Mouse (Mus musculus) CH12.LX (cell line): Measurements from ENCODE around the gene Gm11096. TPM values are rescaled to one million over a fixed set of nuclear protein-coding genes. Genes with fewer than 3 reads are reported as not detected.

ENCODE experiments used
- DNase-seq: peaks from one replicate; pipeline ENCODE4 v3.0.0-alpha.2; 2013; ENCODE audit errors: extremely low read depth
- H3K27ac ChIP-seq: 2 replicates; pipeline ENCODE4 v1.5.1; 2012; ENCODE audit warnings: low read depth, mild to moderate bottlenecking, control low read depth, moderate library complexity; ENCODE audit not compliant: insufficient read depth
- H3K27me3 ChIP-seq: replicated peaks from 2 replicates; pipeline ENCODE3; 2012; ENCODE audit warnings: inconsistent platforms
- H3K36me3 ChIP-seq, 2 experiments: replicated peaks in 1 of 2; 2 replicates each; pipeline versions ENCODE3 to v1.6.1; 2012; ENCODE audit warnings: inconsistent platforms in 1 of 2, low read length in 1 of 2, mild to moderate bottlenecking in 1 of 2, mixed read lengths in 1 of 2, moderate library complexity in 1 of 2; ENCODE audit not compliant: control insufficient read depth in 1 of 2, insufficient read depth in 1 of 2
- H3K4me1 ChIP-seq, 2 experiments: 2 replicates each; pipeline ENCODE4 v1.6.1; 2012; ENCODE audit warnings: inconsistent platforms in 1 of 2, moderate library complexity in 1 of 2; ENCODE audit not compliant: insufficient read depth in 2 of 2, control insufficient read depth in 1 of 2
- H3K4me2 ChIP-seq: 2 replicates; pipeline ENCODE4 v1.6.1; 2012; ENCODE audit warnings: low read depth, mild to moderate bottlenecking, control low read depth; ENCODE audit not compliant: poor library complexity, insufficient read depth, severe bottlenecking
- H3K4me3 ChIP-seq, 3 experiments: fragments of 150-350 bp in 1 of 3; sonication (generic) in 1 of 3; replicated peaks in 1 of 3; 2 replicates each; pipeline versions ENCODE3 to v1.5.1; 2011 to 2012; ENCODE audit warnings: low read depth in 2 of 3, low read length in 2 of 3, mild to moderate bottlenecking in 2 of 3, moderate library complexity in 2 of 3, control low read depth in 1 of 3, improper control_type of control experiment in 1 of 3, inconsistent platforms in 1 of 3, mixed read lengths in 1 of 3; ENCODE audit not compliant: poor library complexity in 1 of 3
- H3K79me2 ChIP-seq: replicated peaks from 2 replicates; pipeline ENCODE4 v1.6.1; 2012; ENCODE audit warnings: mild to moderate bottlenecking, moderate library complexity; ENCODE audit not compliant: control insufficient read depth, poor library complexity, insufficient read depth, severe bottlenecking; ENCODE audit errors: extremely low read depth
- H3K9ac ChIP-seq: 2 replicates; pipeline ENCODE4 v1.6.1; 2012; ENCODE audit warnings: low read depth, mild to moderate bottlenecking, control low read depth, moderate library complexity; ENCODE audit not compliant: insufficient read depth
- H3K9me3 ChIP-seq: replicated peaks from 2 replicates; pipeline ENCODE3; 2012; ENCODE audit warnings: low read length, inconsistent platforms, mixed read lengths
- CTCF ChIP-seq, 2 experiments: IDR thresholded peaks in 1 of 2; conservative IDR thresholded peaks in 1 of 2; 2 replicates each; pipeline ENCODE4 v1.5.1; 2011 to 2012; ENCODE audit warnings: low read depth in 2 of 2, low read length in 2 of 2, improper control_type of control experiment in 1 of 2, inconsistent platforms in 1 of 2, mild to moderate bottlenecking in 1 of 2, moderate library complexity in 1 of 2
- ELF1 ChIP-seq: IDR thresholded peaks from 2 replicates; pipeline ENCODE4 v1.6.1; 2014; ENCODE audit warnings: low read depth, mild to moderate bottlenecking, inconsistent platforms, low read length, improper control_type of control experiment
- EP300 ChIP-seq: IDR thresholded peaks from 2 replicates; pipeline ENCODE4 v1.6.1; 2011; ENCODE audit warnings: low read length, improper control_type of control experiment
- GABPA ChIP-seq: IDR thresholded peaks from 2 replicates; pipeline ENCODE4 v1.6.1; 2012; ENCODE audit warnings: low read depth, low read length, improper control_type of control experiment, inconsistent platforms; ENCODE audit not compliant: insufficient replicate concordance
- IRF4 ChIP-seq: IDR thresholded peaks from 2 replicates; pipeline ENCODE4 v1.6.1; 2014; ENCODE audit warnings: low read depth, mild to moderate bottlenecking, inconsistent platforms, low read length, improper control_type of control experiment
- JUND ChIP-seq: conservative IDR thresholded peaks from 2 replicates; pipeline ENCODE4 v1.6.1; 2011; ENCODE audit warnings: low read depth, low read length, improper control_type of control experiment
- MAX ChIP-seq: IDR thresholded peaks from 2 replicates; pipeline ENCODE4 v1.6.1; 2011; ENCODE audit warnings: low read length, improper control_type of control experiment
- MAZ ChIP-seq: IDR thresholded peaks from 2 replicates; pipeline ENCODE4 v1.6.1; 2012; ENCODE audit warnings: low read depth, mild to moderate bottlenecking, inconsistent platforms, low read length, improper control_type of control experiment, moderate library complexity
- MEF2A ChIP-seq: IDR thresholded peaks from 2 replicates; pipeline ENCODE4 v1.6.1; 2014; ENCODE audit warnings: low read depth, mild to moderate bottlenecking, inconsistent platforms, low read length, improper control_type of control experiment, borderline replicate concordance
- NRF1 ChIP-seq: IDR thresholded peaks from 2 replicates; pipeline ENCODE4 v1.6.1; 2014; ENCODE audit warnings: low read depth, mild to moderate bottlenecking, inconsistent platforms, low read length, improper control_type of control experiment, moderate library complexity
- PAX5 ChIP-seq: IDR thresholded peaks from 2 replicates; pipeline ENCODE4 v1.6.1; 2012; ENCODE audit warnings: low read length, inconsistent platforms, mixed read lengths
- POLR2A ChIP-seq: IDR thresholded peaks from 2 replicates; pipeline ENCODE4 v1.6.1; 2011; ENCODE audit warnings: low read depth, mild to moderate bottlenecking, improper control_type of control experiment, low read length
- RAD21 ChIP-seq: IDR thresholded peaks from 2 replicates; pipeline ENCODE4 v1.6.1; 2011; ENCODE audit warnings: low read depth, mild to moderate bottlenecking, low read length, improper control_type of control experiment, moderate library complexity
- RCOR1 ChIP-seq: conservative IDR thresholded peaks from 2 replicates; pipeline ENCODE4 v1.6.1; 2012; ENCODE audit warnings: low read depth, mild to moderate bottlenecking, inconsistent platforms, low read length, improper control_type of control experiment
- USF1 ChIP-seq: IDR thresholded peaks from 2 replicates; pipeline ENCODE4 v1.6.1; 2014; ENCODE audit warnings: low read depth, mild to moderate bottlenecking, inconsistent platforms, low read length, improper control_type of control experiment
- ZKSCAN1 ChIP-seq: IDR thresholded peaks from 2 replicates; pipeline ENCODE4 v1.6.1; 2012; ENCODE audit warnings: low read depth, inconsistent platforms, low read length, improper control_type of control experiment, borderline replicate concordance
- ZMIZ1 ChIP-seq: IDR thresholded peaks from 2 replicates; pipeline ENCODE4 v1.6.1; 2012; ENCODE audit warnings: low read depth, mild to moderate bottlenecking, inconsistent platforms, low read length, improper control_type of control experiment
- dilution Hi-C: fragments of 300-500 bp; cut with MboI; formaldehyde crosslinking; loops from 2 replicates; pipeline ENCODE4 v1.14.3; 2020; ENCODE audit warnings: low sequenced_read_pairs; ENCODE audit not compliant: extremely low pct_unique_long_range_greater_than_20kb, extremely low pct_ligation_motif_present
- in situ Hi-C: fragments of 300-500 bp; cut with MboI; formaldehyde crosslinking; loops from 3 replicates; pipeline ENCODE4 v1.14.3; 2019; ENCODE audit warnings: low sequenced_read_pairs, low pct_ligation_motif_present, low pct_unique_long_range_greater_than_20kb, mixed read lengths
- polyA plus RNA-seq: library from polyadenylated mRNA; unstranded; fragments of >175 nt; gene quantifications from 2 replicates; pipeline ENCODE4 v1.2.1, GENCODE M21; 2012; ENCODE audit warnings: low read depth; ENCODE audit not compliant: insufficient read length
- total RNA-seq, 2 experiments: library from RNA; depleted of rRNA; stranded (reverse); fragments of 300-350 nt in 1 of 2; fragments of >200 nt in 1 of 2; gene quantifications; 2 replicates each; pipeline ENCODE4 v1.2.3; 2012 to 2014

Gm11096 gene
- total and polyA plus RNA-seq, 3 experiments: not detected

- H3K9ac ChIP-seq: no peak overlapping the region
- TF ChIP-seq GABPA (no peak), ZKSCAN1 (no peak), MAX (no peak), PAX5 (no peak), ELF1 (no peak), IRF4 (no peak), POLR2A (no peak), JUND (no peak), USF1 (no peak), CTCF (conservative IDR thresholded peaks at IDR 0.05 in 1 of 2, IDR thresholded peaks at IDR 0.05 in 1 of 2; ENCODE audit: low read depth in 2 of 2, low read length in 2 of 2) (no peak), RCOR1 (no peak), MAZ (no peak), EP300 (no peak), RAD21 (no peak), NRF1 (no peak)
- TF ChIP-seq, all 38 proteins: peak for 0
- dilution Hi-C loops: no loop called here
- no peak overlapping the region for H3K27ac ChIP-seq
- no peak overlapping the region for H3K4me3 ChIP-seq
- DNase-seq: no peak
- no peaks in the 10 kb centered on the region for H3K27me3 ChIP-seq
- H3K36me3 ChIP-seq: no peaks in the 10 kb centered on the region
- H3K9me3 ChIP-seq: peaks cover 64% of the 10 kb centered on the region
- no peaks in the 10 kb centered on the region for H3K79me2 ChIP-seq
- in situ Hi-C loops: no loop called here
- no peaks in the 10 kb centered on the region for H3K4me1 ChIP-seq
- H3K4me2 ChIP-seq: no peak overlapping the region
Measured at GRCm38 (mm10) chr17:81412736-81413135, 28.8 kb upstream of the Gm11096 start.

- no peak overlapping the region for H3K27ac ChIP-seq
- TF ChIP-seq MEF2A (no peak), ZMIZ1 (no peak), MAX (no peak), EP300 (no peak)
- dilution Hi-C loops: no loop called here
- DNase-seq: no peak
- no peak overlapping the region for H3K4me2 ChIP-seq
- in situ Hi-C loops: no loop called here
- H3K79me2 ChIP-seq: no peaks in the 10 kb centered on the region
- no peak overlapping the region for H3K9ac ChIP-seq
- no peaks in the 10 kb centered on the region for H3K36me3 ChIP-seq
- no peak overlapping the region for H3K4me3 ChIP-seq
- H3K27me3 ChIP-seq: no peaks in the 10 kb centered on the region
- H3K4me1 ChIP-seq: no peaks in the 10 kb centered on the region
- peaks cover 68% of the 10 kb centered on the region for H3K9me3 ChIP-seq
Measured at GRCm38 (mm10) chr17:81416361-81417114, 25.0 kb upstream of the Gm11096 start.
